23 mouse cellular contexts compared by ENCODE assay signal in genomic region chr15:10970777-10971176, GRCm38 (mm10). TPM values are rescaled to one million over a fixed set of nuclear protein-coding genes. Genes with fewer than 3 reads are reported as not detected.
A peak's percentile ranks its signal among the peaks of the same experiment; 100 is the strongest.
DNase-seq lines count a peak whose midpoint lies in the region; ATAC-seq and TF ChIP-seq lines count a peak whose summit lies in the region.
"Had no signal": no experiment of that assay in that cellular context is flagged by ENCODE, and none has a peak within 500 bp of the region (broad histone marks: within the 10 kb centered on the region; RNA-seq: fewer than 3 reads in every experiment).

No protein-coding gene starts in this region.

- no peak overlapping the region for H3K4me3 ChIP-seq in kidney, adult 2 months (ENCODE audit: insufficient read depth, low read depth, low read length)
- no peak overlapping the region for H3K4me3 ChIP-seq in kidney, embryonic 16.5 days (ENCODE audit: low read length)
- no peak overlapping the region for H3K4me3 ChIP-seq in kidney, embryonic 15.5 days (replicated peaks)
- peak overlapping the region; percentile 38 for H3K4me3 ChIP-seq in testis, adult 2 months (ENCODE audit: control insufficient read depth, low read depth, low read length)
- H3K4me3 ChIP-seq: embryonic facial prominence, embryonic 13.5 days; embryonic facial prominence, embryonic 15.5 days; erythroblast, embryonic 14.5 days; forebrain, embryonic 10.5 days; forebrain, embryonic 12.5 days had no signal

- peak; percentile 74 for DNase-seq in kidney, adult 2 months
- DNase-seq in kidney, postnatal 25 days = peak; percentile 39 to 58
- no peak for DNase-seq in testis, postnatal 14 days (ENCODE audit: low spot score)
- DNase-seq: adrenal gland, adult 2 months; adrenal gland, postnatal 10 days; adrenal gland, postnatal 25 days; cerebellum, adult 11 months; cerebellum, adult 18-20 months; cerebellum, adult 8-10 months; cerebellum, adult 9-11 months; cerebellum, postnatal 14 days; cerebellum, postnatal 36 days; embryo, embryonic 11 days had no signal

- no peak overlapping the region for H3K4me2 ChIP-seq in kidney, embryonic 16.5 days (replicated peaks; ENCODE audit: low read depth, low read length)
- no peak overlapping the region for H3K4me2 ChIP-seq in kidney, embryonic 15.5 days
- H3K4me2 ChIP-seq: embryonic facial prominence, embryonic 13.5 days; embryonic facial prominence, embryonic 15.5 days; forebrain, embryonic 12.5 days had no signal

- H3K9me3 ChIP-seq in kidney, embryonic 16.5 days (ENCODE audit: low read length) = no peaks in the 10 kb centered on the region
- H3K9me3 ChIP-seq in kidney, embryonic 15.5 days (replicated peaks) = no peaks in the 10 kb centered on the region
- H3K9me3 ChIP-seq: embryonic facial prominence, embryonic 13.5 days; embryonic facial prominence, embryonic 15.5 days; forebrain, embryonic 10.5 days; forebrain, embryonic 12.5 days had no signal

- TF ChIP-seq CTCF in kidney, adult 2 months (conservative IDR thresholded peaks at IDR 0.05; ENCODE audit: insufficient read depth, insufficient read length, low read depth, low read length) = no peak
- TF ChIP-seq CTCF in testis, adult 2 months (IDR thresholded peaks at IDR 0.05; ENCODE audit: control insufficient read depth, insufficient read depth, insufficient replicate concordance, low read depth, low read length) = no peak

- no peaks in the 10 kb centered on the region for H3K27me3 ChIP-seq in kidney, adult 2 months (replicated peaks; ENCODE audit: control insufficient read depth, insufficient read depth, low read length)
- H3K27me3 ChIP-seq in kidney, embryonic 16.5 days (ENCODE audit: insufficient read depth, low read length) = no peaks in the 10 kb centered on the region
- H3K27me3 ChIP-seq in kidney, embryonic 15.5 days = no peaks in the 10 kb centered on the region
- H3K27me3 ChIP-seq in testis, adult 2 months (ENCODE audit: control insufficient read depth, insufficient read depth, low read length) = no peaks in the 10 kb centered on the region
- H3K27me3 ChIP-seq: embryonic facial prominence, embryonic 13.5 days; embryonic facial prominence, embryonic 15.5 days; forebrain, embryonic 12.5 days had no signal

- H3K9ac ChIP-seq in kidney, embryonic 16.5 days (replicated peaks; ENCODE audit: low read length) = no peak overlapping the region
- no peak overlapping the region for H3K9ac ChIP-seq in kidney, embryonic 15.5 days
- H3K9ac ChIP-seq: embryonic facial prominence, embryonic 13.5 days; embryonic facial prominence, embryonic 15.5 days; forebrain, embryonic 12.5 days had no signal

- 66% methylated on average over 5 of the region's 5 CpGs for WGBS in kidney, adult 2 months
- 79% methylated on average over 5 of the region's 5 CpGs for WGBS in kidney, embryonic 16.5 days
- WGBS in kidney, embryonic 15.5 days = 85% methylated on average over 5 of the region's 5 CpGs

- no peak for ATAC-seq in kidney, embryonic 16.5 days (ENCODE audit: low FRiP score, low TSS enrichment)
- no peak for ATAC-seq in kidney, embryonic 15.5 days (replicated peaks; ENCODE audit: low FRiP score)
- ATAC-seq: forebrain, embryonic 14.5 days had no signal

- H3K4me1 ChIP-seq in kidney, adult 2 months (ENCODE audit: control insufficient read depth, insufficient read depth, low read length) = peaks cover 2% of the 10 kb centered on the region; the same call in 1 of the 2 replicates
- H3K4me1 ChIP-seq in kidney, embryonic 16.5 days (ENCODE audit: insufficient read depth, low read length) = no peaks in the 10 kb centered on the region
- H3K4me1 ChIP-seq in kidney, embryonic 15.5 days = no peaks in the 10 kb centered on the region
- no peaks in the 10 kb centered on the region for H3K4me1 ChIP-seq in testis, adult 2 months (ENCODE audit: control insufficient read depth, insufficient read depth, low read length)
- H3K4me1 ChIP-seq: embryonic facial prominence, embryonic 13.5 days; embryonic facial prominence, embryonic 15.5 days; forebrain, embryonic 10.5 days; forebrain, embryonic 12.5 days had no signal

- no peak overlapping the region for H3K27ac ChIP-seq in kidney, adult 2 months (ENCODE audit: insufficient read depth, low read depth, low read length)
- no peak overlapping the region for H3K27ac ChIP-seq in kidney, embryonic 16.5 days (ENCODE audit: low read length)
- no peak overlapping the region for H3K27ac ChIP-seq in kidney, embryonic 15.5 days
- H3K27ac ChIP-seq in testis, adult 2 months (ENCODE audit: control insufficient read depth, insufficient read depth, low read depth, low read length) = no peak overlapping the region
- H3K27ac ChIP-seq: embryonic facial prominence, embryonic 13.5 days; embryonic facial prominence, embryonic 15.5 days; forebrain, embryonic 10.5 days; forebrain, embryonic 12.5 days had no signal

- no peak for TF ChIP-seq POLR2A in kidney, adult 2 months (IDR thresholded peaks at IDR 0.05; ENCODE audit: low read depth, low read length)
- no peak for TF ChIP-seq POLR2A in testis, adult 2 months (IDR thresholded peaks at IDR 0.05; ENCODE audit: control insufficient read depth, low read depth, low read length)

- H3K36me3 ChIP-seq in kidney, adult 2 months (ENCODE audit: control insufficient read depth, insufficient read depth, low read length) = no peaks in the 10 kb centered on the region
- no peaks in the 10 kb centered on the region for H3K36me3 ChIP-seq in kidney, embryonic 16.5 days (ENCODE audit: insufficient read depth, low read length)
- no peaks in the 10 kb centered on the region for H3K36me3 ChIP-seq in kidney, embryonic 15.5 days
- H3K36me3 ChIP-seq in testis, adult 2 months (ENCODE audit: control insufficient read depth, insufficient read depth, low read length) = no peaks in the 10 kb centered on the region
- H3K36me3 ChIP-seq: embryonic facial prominence, embryonic 13.5 days; embryonic facial prominence, embryonic 15.5 days; forebrain, embryonic 10.5 days; forebrain, embryonic 12.5 days had no signal

RNA-seq across cellular contexts. Expression of gene Amacr, which starts 10.8 kb away (rescaled TPM):
- 66.9 and 71.9 TPM in 2 replicates for polyA plus RNA-seq in kidney, adult 2 months (2012; rRNA removed)
- polyA plus RNA-seq in kidney, embryonic 16.5 days (2015; fragmentation: Nextera tagmentation; extraction: Ambion mirVana) = 37.1 and 44.4 TPM in 2 replicates
- 26.0 and 31.2 TPM in 2 replicates for polyA plus RNA-seq in kidney, embryonic 15.5 days (2015; fragmentation: Nextera tagmentation; extraction: Ambion mirVana)
- polyA plus RNA-seq in testis, adult 2 months (2012; rRNA removed) = 2.4 and 2.7 TPM in 2 replicates

RNA-seq across cellular contexts. Expression of gene C1qtnf3, which starts 18.6 kb away (rescaled TPM):
- polyA plus RNA-seq in kidney, adult 2 months (2012; rRNA removed) = 22.3 and 22.4 TPM in 2 replicates
- polyA plus RNA-seq in kidney, embryonic 16.5 days (2015; fragmentation: Nextera tagmentation; extraction: Ambion mirVana) = 12.3 and 15.1 TPM in 2 replicates
- 14.7 and 15.8 TPM in 2 replicates for polyA plus RNA-seq in kidney, embryonic 15.5 days (2015; fragmentation: Nextera tagmentation; extraction: Ambion mirVana)
- polyA plus RNA-seq in testis, adult 2 months (2012; rRNA removed) = 3.1 and 4.2 TPM in 2 replicates
- polyA plus RNA-seq: erythroblast, embryonic 14.5 days; forebrain, embryonic 10.5 days had no signal

RNA-seq across cellular contexts. Expression of gene Slc45a2, which starts 29.7 kb away (rescaled TPM):
- 0.14 and 0.16 TPM in 2 replicates for polyA plus RNA-seq in kidney, adult 2 months (2012; rRNA removed)
- 0.05 TPM in 1 of 2 replicates, not detected in the other for polyA plus RNA-seq in kidney, embryonic 16.5 days (2015; fragmentation: Nextera tagmentation; extraction: Ambion mirVana)
- 0.06 and 0.14 TPM in 2 replicates for polyA plus RNA-seq in kidney, embryonic 15.5 days (2015; fragmentation: Nextera tagmentation; extraction: Ambion mirVana)
- 0.07 and 0.28 TPM in 2 replicates for polyA plus RNA-seq in testis, adult 2 months (2012; rRNA removed)
- polyA plus RNA-seq: C2C12; erythroblast, embryonic 14.5 days; forebrain, embryonic 14.5 days had no signal
